Mouse (Mus musculus) gastrocnemius, postnatal 25 days (tissue): ENCODE measurements around the gene Sprr2a2. TPM values are rescaled to one million over a fixed set of nuclear protein-coding genes. Genes with fewer than 3 reads are reported as not detected.
"Not testable (repeated sequence)": the region's sequence is repeated elsewhere in the genome, so short reads cannot be mapped to it uniquely, and the experiment has no call there.

Experiments used
- DNase-seq: peaks from one replicate; pipeline ENCODE4 v3.0.0; 2022
- total RNA-seq, 2 experiments: library from RNA; stranded (reverse); gene quantifications; 1 replicate in 1 of 2; 2 replicates in 1 of 2; pipeline ENCODE4 v1.2.3; 2021

Gene Sprr2a2
- total RNA-seq, 2 experiments from 2014 or later: not detected

DNA sequence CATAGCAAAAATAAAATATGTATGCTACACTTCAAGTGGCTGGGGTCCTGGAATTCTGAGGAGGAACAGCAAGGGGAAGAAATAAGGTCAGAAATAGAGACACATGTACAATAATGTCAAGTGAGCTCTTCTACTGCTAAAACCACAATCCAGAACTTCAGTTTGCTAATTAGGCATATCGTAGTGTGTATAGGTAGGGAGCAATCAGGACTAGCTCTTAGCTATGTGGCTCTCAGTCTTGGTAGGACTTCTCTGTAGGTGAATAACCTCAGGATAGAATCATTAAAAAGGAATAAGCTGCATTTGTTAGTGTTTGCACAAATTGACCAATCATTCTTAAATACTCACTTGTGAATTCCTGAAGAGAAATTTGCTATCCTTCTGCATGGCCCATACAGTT is 58.3 kb downstream of the Sprr2a2 start:
- DNase-seq: not testable (repeated sequence)

GRCm38 (mm10) chr3:92279663-92280062 is 63.9 kb downstream of the Sprr2a2 start:
- not testable (repeated sequence) for DNase-seq

GRCm38 (mm10) chr3:92280963-92281606 is 65.4 kb downstream of the Sprr2a2 start:
- not testable (repeated sequence) for DNase-seq

DNA sequence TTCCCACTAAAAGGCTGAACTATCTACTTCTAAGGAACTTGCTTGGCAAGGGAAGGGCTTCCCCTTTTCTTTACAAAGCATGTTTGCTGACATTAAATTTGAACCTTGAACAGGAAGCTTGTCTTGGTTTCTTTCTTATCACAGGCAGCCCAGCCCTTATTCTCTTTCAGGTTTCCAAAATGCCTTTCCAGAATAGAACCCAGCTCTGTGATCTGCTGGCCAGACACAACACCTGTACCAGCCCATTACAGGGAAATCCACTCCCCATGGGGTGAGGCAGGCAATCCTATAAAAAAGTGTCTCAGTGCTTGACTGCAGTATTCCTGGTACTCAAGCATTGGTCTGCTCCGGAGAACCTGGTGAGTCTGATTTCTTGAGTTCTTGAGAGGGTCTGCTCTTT is 69.4 kb downstream of the Sprr2a2 start, which contains the start of gene Sprr2a3:
Gene Sprr2a3, plus strand, starts transcription at position 317 of the 400 bp plus-strand sequence.
- DNase-seq: not testable (repeated sequence)

DNA sequence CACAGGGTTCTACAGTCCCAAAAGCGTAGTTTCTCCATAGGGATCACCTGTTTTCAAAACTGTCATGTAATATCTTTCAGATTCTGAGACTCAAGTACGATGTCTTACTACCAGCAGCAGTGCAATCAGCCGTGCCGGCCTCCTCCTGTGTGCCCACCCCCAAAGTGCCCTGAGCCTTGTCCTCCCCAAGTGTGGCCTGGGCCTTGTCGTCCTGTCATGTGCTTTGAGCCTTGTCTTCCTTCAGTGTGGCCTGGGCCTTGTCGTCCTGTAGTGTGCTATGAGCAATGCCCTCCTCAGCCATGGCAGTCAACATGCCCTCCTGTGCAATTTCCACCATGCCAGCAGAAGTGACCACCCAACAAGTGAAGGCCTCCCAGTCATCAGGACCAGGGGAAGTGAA is 72.8 kb downstream of the Sprr2a2 start:
- DNase-seq: not testable (repeated sequence)

Other genes with a start within 250 kb of the Sprr2a2 start
- not detected for gene Pglyrp3, start 201.3 kb upstream of the Sprr2a2 start, total RNA-seq
- not detected for gene Lor, start 132.8 kb upstream of the Sprr2a2 start, total RNA-seq
- not detected for gene Prr9, start 92.0 kb upstream of the Sprr2a2 start, total RNA-seq
- gene Lelp1, start 73.2 kb upstream of the Sprr2a2 start, total RNA-seq: not detected
- gene Sprr2a1, start 121 bp upstream of the Sprr2a2 start, total RNA-seq: not detected
- gene Sprr2a3, start 69.5 kb downstream of the Sprr2a2 start, total RNA-seq: not detected
- gene Sprr2b, start 100.7 kb downstream of the Sprr2a2 start, total RNA-seq: not detected
- not detected for gene Sprr2d, start 123.2 kb downstream of the Sprr2a2 start, total RNA-seq
- not detected for gene Sprr2e, start 136.2 kb downstream of the Sprr2a2 start, total RNA-seq
- gene Sprr2f, start 149.3 kb downstream of the Sprr2a2 start, total RNA-seq: not detected
- not detected for gene Sprr2h, start 169.8 kb downstream of the Sprr2a2 start, total RNA-seq
- not detected for gene Sprr2i, start 192.1 kb downstream of the Sprr2a2 start, total RNA-seq
- gene Sprr2j-ps, start 202.2 kb downstream of the Sprr2a2 start, total RNA-seq: not detected
- gene Gm9774, start 213.5 kb downstream of the Sprr2a2 start, total RNA-seq: 1 to 10 TPM; 1.4 to 4.3 TPM
- not detected for gene Sprr2k, start 216.7 kb downstream of the Sprr2a2 start, total RNA-seq
- gene Sprr1b, start 222.9 kb downstream of the Sprr2a2 start, total RNA-seq: not detected
- not detected for gene Sprr3, start 242.8 kb downstream of the Sprr2a2 start, total RNA-seq